Comparison of ENCODE assay signal across 35 mouse cellular contexts in the genomic region with DNA sequence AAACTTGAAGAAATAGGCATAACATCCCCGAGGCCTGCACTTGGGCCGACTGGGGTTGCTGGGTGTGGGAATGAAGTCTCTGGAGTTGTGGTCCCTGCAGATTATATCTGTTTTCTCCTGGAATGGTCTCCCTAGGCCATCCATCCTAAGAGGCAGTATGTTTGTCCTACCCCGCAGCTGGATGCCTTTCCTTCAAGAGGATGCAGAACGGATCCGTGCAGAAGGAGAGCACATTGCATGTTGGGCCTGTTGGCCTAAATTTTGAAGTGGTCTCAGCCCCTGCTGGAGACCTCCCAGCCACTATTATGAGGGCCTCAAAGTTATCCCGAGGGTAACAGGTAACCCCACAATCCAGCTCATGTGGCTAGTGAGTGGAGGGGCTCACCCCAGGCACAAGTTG.
"Had no signal": no experiment of that assay in that cellular context is flagged by ENCODE, and none has a peak within 500 bp of the region (broad histone marks: within the 10 kb centered on the region; RNA-seq: fewer than 3 reads in every experiment).

No protein-coding gene starts in this region.

- H3K4me1 ChIP-seq: hindbrain, embryonic 13.5 days; hindbrain, embryonic 15.5 days had no signal

- H3K27ac ChIP-seq: heart, embryonic 10.5 days; heart, embryonic 13.5 days; heart, embryonic 15.5 days; hindbrain, embryonic 10.5 days; hindbrain, embryonic 12.5 days; hindbrain, embryonic 13.5 days; hindbrain, embryonic 14.5 days; hindbrain, embryonic 15.5 days; hindbrain, postnatal 0 days; intestine, embryonic 15.5 days; kidney, embryonic 15.5 days; kidney, postnatal 0 days; layer of hippocampus, adult 2 months had no signal

- ATAC-seq: hindbrain, embryonic 16.5 days; hindbrain, postnatal 0 days; inflammation-experienced regulatory T-cells, adult 6 months; intestine, embryonic 15.5 days; intestine, embryonic 16.5 days; intestine, postnatal 0 days had no signal

- H3K4me2 ChIP-seq: heart, embryonic 11.5 days; heart, embryonic 12.5 days; heart, embryonic 13.5 days; heart, embryonic 15.5 days; hindbrain, embryonic 12.5 days; hindbrain, embryonic 13.5 days; hindbrain, embryonic 14.5 days; hindbrain, embryonic 15.5 days; intestine, embryonic 15.5 days; kidney, embryonic 15.5 days had no signal

- H3K27me3 ChIP-seq: heart, embryonic 12.5 days; heart, embryonic 13.5 days; heart, embryonic 15.5 days; hindbrain, embryonic 12.5 days; hindbrain, embryonic 15.5 days; intestine, embryonic 15.5 days; kidney, embryonic 15.5 days had no signal

- H3K4me3 ChIP-seq: heart, embryonic 10.5 days; heart, embryonic 12.5 days; heart, embryonic 13.5 days; heart, embryonic 15.5 days; hindbrain, embryonic 10.5 days; hindbrain, embryonic 12.5 days; hindbrain, embryonic 13.5 days; hindbrain, embryonic 15.5 days; intestine, embryonic 15.5 days; kidney, embryonic 15.5 days; layer of hippocampus, adult 2 months had no signal

- H3K36me3 ChIP-seq: heart, embryonic 10.5 days; heart, embryonic 12.5 days; heart, embryonic 13.5 days; heart, embryonic 15.5 days; hindbrain, embryonic 10.5 days; hindbrain, embryonic 12.5 days; hindbrain, embryonic 13.5 days; hindbrain, embryonic 15.5 days; intestine, embryonic 15.5 days; kidney, embryonic 15.5 days had no signal

- DNase-seq: heart, postnatal 10 days; heart, postnatal 14 days; heart, postnatal 36 days; heart, postnatal 4 days; kidney, adult 11 months; kidney, adult 18-20 months; kidney, adult 2 months; kidney, adult 8-10 months; kidney, adult 9 months; kidney, postnatal 10 days; kidney, postnatal 14 days; kidney, postnatal 25 days; kidney, postnatal 36 days; kidney, postnatal 4 days; layer of hippocampus, adult 9-11 months; layer of hippocampus, postnatal 36 days had no signal

- H3K9me3 ChIP-seq: heart, embryonic 10.5 days; heart, embryonic 12.5 days; heart, embryonic 13.5 days; heart, embryonic 15.5 days; hindbrain, embryonic 10.5 days; hindbrain, embryonic 12.5 days; hindbrain, embryonic 13.5 days; hindbrain, embryonic 15.5 days; intestine, embryonic 15.5 days; kidney, embryonic 15.5 days had no signal

- H3K9ac ChIP-seq: heart, embryonic 12.5 days; heart, embryonic 13.5 days; heart, embryonic 15.5 days; hindbrain, embryonic 12.5 days; hindbrain, embryonic 13.5 days; hindbrain, embryonic 14.5 days; hindbrain, embryonic 15.5 days; intestine, embryonic 15.5 days; kidney, embryonic 15.5 days had no signal
